Mouse (Mus musculus) midbrain, embryonic 12.5 days (tissue): ENCODE data around the gene Gm7971. TPM values are rescaled to one million over a fixed set of nuclear protein-coding genes. Genes with fewer than 3 reads are reported as not detected.
"Not testable (repeated sequence)": the region's sequence is repeated elsewhere in the genome, so short reads cannot be mapped to it uniquely, and the experiment has no call there.

ENCODE experiments used
- ATAC-seq: fragments of 200-750 bp; cut with Nextera tagmentation; 2 replicates; pipeline ENCODE4 v1.8.0; 2017; ENCODE audit warnings: low read depth, moderate TSS enrichment, moderate library complexity; ENCODE audit not compliant: low FRiP score
- H3K27ac ChIP-seq: fragments of 300-500 bp; sonication (generic); replicated peaks from 2 replicates; pipeline ENCODE4 v1.5.1; 2016; ENCODE audit warnings: mild to moderate bottlenecking
- H3K27me3 ChIP-seq: fragments of 300-500 bp; sonication (generic); 2 replicates; pipeline ENCODE4 v1.6.1; 2016; ENCODE audit warnings: mild to moderate bottlenecking
- H3K36me3 ChIP-seq: fragments of 300-500 bp; sonication (generic); 2 replicates; pipeline ENCODE4 v1.6.1; 2016
- H3K4me1 ChIP-seq: fragments of 300-500 bp; sonication (generic); 2 replicates; pipeline ENCODE4 v1.6.1; 2016
- H3K4me2 ChIP-seq: fragments of 300-500 bp; sonication (generic); replicated peaks from 2 replicates; pipeline ENCODE4 v1.6.1; 2016; ENCODE audit warnings: mild to moderate bottlenecking, moderate library complexity
- H3K4me3 ChIP-seq: fragments of 300-500 bp; sonication (generic); 2 replicates; pipeline ENCODE4 v1.5.1; 2016; ENCODE audit warnings: mild to moderate bottlenecking
- H3K9ac ChIP-seq: fragments of 300-500 bp; sonication (generic); replicated peaks from 2 replicates; pipeline ENCODE4 v1.6.1; 2016; ENCODE audit warnings: mild to moderate bottlenecking, moderate library complexity
- H3K9me3 ChIP-seq: fragments of 300-500 bp; sonication (generic); 2 replicates; pipeline ENCODE4 v1.6.1; 2016; ENCODE audit warnings: mild to moderate bottlenecking
- whole genome bisulfite sequencing: fragments of 180-500 bp; shearing (Covaris S2); methylation state at CpG from one replicate; pipeline ENCODE4 v1.1.7; 2016; 5-methylcytosine and 5-hydroxymethylcytosine counted together
- polyA plus RNA-seq: library from polyadenylated mRNA; unstranded; fragments of >200 nt; fragmentation: Nextera tagmentation; extraction: Ambion mirVana; gene quantifications from 2 replicates; pipeline ENCODE4 v1.2.1, GENCODE M21; 2016

Gm7971 gene
- polyA plus RNA-seq = not detected in 2 replicates

DNA sequence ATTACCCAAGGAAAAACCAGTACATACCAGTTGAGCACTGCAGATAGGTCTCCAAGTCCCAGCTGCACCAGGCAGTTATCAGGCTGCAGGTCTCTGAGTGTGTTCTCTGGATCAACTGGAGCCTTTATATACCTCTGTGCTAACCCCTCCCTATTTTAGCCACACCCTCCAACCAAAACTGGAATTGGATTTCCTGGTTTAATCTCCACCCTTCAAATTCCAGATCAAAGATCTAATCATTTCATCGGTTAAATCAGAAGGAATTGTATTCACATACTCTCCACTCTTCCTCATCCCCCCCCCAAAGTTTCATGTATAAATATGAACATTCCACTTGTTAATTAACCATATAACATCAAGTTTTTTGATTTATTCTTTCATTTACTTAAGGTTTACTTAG, at the start of gene Gm7971:
Gene Gm7971 (minus strand): TSS at position 101 of the 400 bp plus-strand sequence.
- not testable (repeated sequence) for ATAC-seq

More for the DNA sequence above, at the start of gene Gm7971:
- not testable (repeated sequence) for H3K36me3 ChIP-seq, H3K27me3 ChIP-seq, H3K4me3 ChIP-seq, H3K27ac ChIP-seq, H3K9ac ChIP-seq, H3K9me3 ChIP-seq, H3K4me2 ChIP-seq, H3K4me1 ChIP-seq
- WGBS = no CpG with 5 or more reads among the region's 1 CpGs

Other genes with a start within 250 kb of the Gm7971 start
- gene D5Ertd577e, start 138.1 kb downstream of the Gm7971 start, polyA plus RNA-seq = not detected in 2 replicates
- not detected in 2 replicates for gene Gm3286, start 84.1 kb downstream of the Gm7971 start, polyA plus RNA-seq
- gene Gm7978, start 141.3 kb upstream of the Gm7971 start, polyA plus RNA-seq = not detected in 2 replicates
- not detected in 2 replicates for gene Gm7982, start 147.1 kb upstream of the Gm7971 start, polyA plus RNA-seq
- gene E330014E10Rik, start 181.1 kb upstream of the Gm7971 start, polyA plus RNA-seq = not detected in 2 replicates